Comparison of ENCODE assay signal across 10 mouse cellular contexts in genomic region chr17:76111315-76112195, GRCm38 (mm10).
DNase-seq lines count a peak whose midpoint lies in the region; ATAC-seq lines count a peak whose summit lies in the region.
"Had no signal": no experiment of that assay in that cellular context is flagged by ENCODE, and none has a peak within 500 bp of the region (broad histone marks: within the 10 kb centered on the region; RNA-seq: fewer than 3 reads in every experiment).

No protein-coding gene starts in this region.

- no peak overlapping the region for H3K4me3 ChIP-seq in hindbrain, embryonic 12.5 days
- H3K4me3 ChIP-seq in neural tube, embryonic 12.5 days: no peak overlapping the region

- peaks cover 31% of the 10 kb centered on the region for H3K27me3 ChIP-seq in hindbrain, embryonic 12.5 days
- H3K27me3 ChIP-seq in neural tube, embryonic 12.5 days (replicated peaks): peaks cover 28% of the 10 kb centered on the region

- 0 out of 2 replicates have a peak, but pooled peaks cover 8% of the 10 kb centered on the region for H3K4me1 ChIP-seq in hindbrain, embryonic 12.5 days
- H3K4me1 ChIP-seq in neural tube, embryonic 12.5 days: no peaks in the 10 kb centered on the region

- WGBS in hindbrain, embryonic 12.5 days: 62% methylated on average over 9 of the region's 9 CpGs
- WGBS in neural tube, embryonic 12.5 days: 61% methylated on average over 9 of the region's 9 CpGs

- peak; percentile 88 for ATAC-seq in hindbrain, embryonic 12.5 days (ENCODE audit: low FRiP score)
- peak; percentile 87 for ATAC-seq in neural tube, embryonic 12.5 days (ENCODE audit: low FRiP score, low read depth)

- H3K9ac ChIP-seq in hindbrain, embryonic 12.5 days: no peak overlapping the region
- H3K9ac ChIP-seq in neural tube, embryonic 12.5 days: no peak overlapping the region

- no peaks in the 10 kb centered on the region for H3K9me3 ChIP-seq in hindbrain, embryonic 12.5 days (replicated peaks)
- no peaks in the 10 kb centered on the region for H3K9me3 ChIP-seq in neural tube, embryonic 12.5 days

- H3K4me2 ChIP-seq in hindbrain, embryonic 12.5 days (replicated peaks): no peak overlapping the region
- H3K4me2 ChIP-seq in neural tube, embryonic 12.5 days (replicated peaks): no peak overlapping the region

- DNase-seq in WW6 (ENCODE audit: low read depth, low spot score): peak; percentile 63
- peak; percentile 55 for DNase-seq in embryo, embryonic 11 days
- DNase-seq in urinary bladder, adult 2 months (ENCODE audit: low spot score): no peak
- DNase-seq in heart, adult 8-10 months (ENCODE audit: low spot score): no peak
- no peak for DNase-seq in urinary bladder, postnatal 4 days (ENCODE audit: low spot score in 2 of 2)
- DNase-seq: kidney, postnatal 4 days; lung, adult 2 months; thymus, adult 2 months had no signal

- no peaks in the 10 kb centered on the region for H3K36me3 ChIP-seq in hindbrain, embryonic 12.5 days
- no peaks in the 10 kb centered on the region for H3K36me3 ChIP-seq in neural tube, embryonic 12.5 days

- H3K27ac ChIP-seq in hindbrain, embryonic 12.5 days: no peak overlapping the region
- H3K27ac ChIP-seq in neural tube, embryonic 12.5 days: no peak overlapping the region

Comparison
In these comparisons a context has a peak if more than half of its experiments do, and no peak if none do; other contexts are left out.
1. DNase-seq: peak in WW6 (single experiment) and embryo, embryonic 11 days (single experiment); none in urinary bladder, adult 2 months (single experiment), heart, adult 8-10 months (single experiment) and urinary bladder, postnatal 4 days (0 of 2).